Mouse (Mus musculus) cerebellum, adult 2 months (tissue): ENCODE data around the gene Slc38a9. TPM values are rescaled to one million over a fixed set of nuclear protein-coding genes. Genes with fewer than 3 reads are reported as not detected.

Experiments
- DNase-seq, 2 experiments: peaks; one replicate each; pipeline ENCODE4 v3.0.0; 2021
- H3K27ac ChIP-seq: fragments of 200-500 bp; 2 replicates; pipeline ENCODE4 v1.5.1; 2012; ENCODE audit warnings: low read length, control low read depth, inconsistent platforms; ENCODE audit not compliant: insufficient read depth
- H3K27me3 ChIP-seq: fragments of 200-500 bp; 2 replicates; pipeline ENCODE4 v1.6.1; 2012; ENCODE audit warnings: inconsistent platforms, mild to moderate bottlenecking, low read length, moderate library complexity; ENCODE audit not compliant: control insufficient read depth, insufficient read depth
- H3K4me1 ChIP-seq: fragments of 200-500 bp; 2 replicates; pipeline ENCODE4 v1.6.1; 2011; ENCODE audit warnings: low read length; ENCODE audit not compliant: control insufficient read depth, insufficient read depth
- H3K4me3 ChIP-seq: fragments of 200-500 bp; replicated peaks from 2 replicates; pipeline ENCODE3; 2011; ENCODE audit warnings: mild to moderate bottlenecking, low read depth, low read length, control low read depth; ENCODE audit not compliant: insufficient read depth
- CTCF ChIP-seq: fragments of 200-500 bp; IDR thresholded peaks from 2 replicates; pipeline ENCODE4 v1.5.1; 2011; ENCODE audit warnings: low read depth, mild to moderate bottlenecking, control low read depth, low read length, moderate library complexity, borderline replicate concordance; ENCODE audit not compliant: insufficient read depth
- POLR2A ChIP-seq: fragments of 200-500 bp; IDR thresholded peaks from 2 replicates; pipeline ENCODE4 v1.6.1; 2011; ENCODE audit warnings: low read length, control low read depth, borderline replicate concordance; ENCODE audit not compliant: insufficient read depth
- WGBS: fragments of 180-500 bp; shearing (Covaris S2); methylation state at CpG from one replicate; pipeline ENCODE4 v1.1.7; 2018; 5-methylcytosine and 5-hydroxymethylcytosine counted together
- polyA plus RNA-seq: library from polyadenylated mRNA; depleted of rRNA; stranded (reverse); fragments of >200 nt; gene quantifications from 2 replicates; pipeline ENCODE4 v1.2.3, GENCODE M21; 2012

Slc38a9 gene
- polyA plus RNA-seq, 1 experiment: 25.9 TPM

- peak in 1 of 2 experiments; percentile 15 for DNase-seq
- 22% methylated on average over 18 of the region's 18 CpGs for WGBS
- Histone ChIP-seq H3K27me3 (no peaks in the 10 kb centered on the region), H3K27ac (no peak overlapping the region), H3K4me3 (no peak overlapping the region), H3K4me1 (no peaks in the 10 kb centered on the region)
- no peak for TF ChIP-seq CTCF
- no peak for TF ChIP-seq POLR2A
Observed at GRCm38 (mm10) chr13:112751454-112752308, 91.1 kb downstream of the Slc38a9 start.

GRCm38 (mm10) chr13:112752309-112752975, 91.9 kb downstream of the Slc38a9 start:
- WGBS: 74% methylated on average over 11 of the region's 11 CpGs
- Histone ChIP-seq H3K4me3 (no peak overlapping the region), H3K4me1 (no peaks in the 10 kb centered on the region), H3K27ac (no peak overlapping the region), H3K27me3 (no peaks in the 10 kb centered on the region)
- DNase-seq: no peak
- TF ChIP-seq POLR2A (no peak), CTCF (no peak)

- Histone ChIP-seq H3K4me3 (no peak overlapping the region), H3K27me3 (no peaks in the 10 kb centered on the region), H3K27ac (no peak overlapping the region), H3K4me1 (no peaks in the 10 kb centered on the region)
- WGBS: 39% methylated on average over 9 of the region's 9 CpGs
- no peak for DNase-seq
- TF ChIP-seq POLR2A (no peak), CTCF (no peak)
Observed at GRCm38 (mm10) chr13:112753522-112753921, 93.0 kb downstream of the Slc38a9 start.

- no peak for DNase-seq
- no peaks in the 10 kb centered on the region for H3K27me3 ChIP-seq
- H3K27ac ChIP-seq: no peak overlapping the region
- H3K4me3 ChIP-seq: no peak overlapping the region
- WGBS: 30% methylated on average over 4 of the region's 4 CpGs
- no peaks in the 10 kb centered on the region for H3K4me1 ChIP-seq
- no peak for TF ChIP-seq CTCF
- no peak for TF ChIP-seq POLR2A
Observed at GRCm38 (mm10) chr13:112754871-112755270, 94.3 kb downstream of the Slc38a9 start.

GRCm38 (mm10) chr13:112755507-112756010, 95.0 kb downstream of the Slc38a9 start:
- Histone ChIP-seq H3K4me1 (no peaks in the 10 kb centered on the region), H3K27ac (no peak overlapping the region), H3K4me3 (no peak overlapping the region), H3K27me3 (no peaks in the 10 kb centered on the region)
- TF ChIP-seq POLR2A (no peak), CTCF (no peak)
- WGBS: 8% methylated on average over 11 of the region's 11 CpGs
- peak in 1 of 2 experiments; percentile 17 for DNase-seq

GRCm38 (mm10) chr13:112757395-112757794, 96.8 kb downstream of the Slc38a9 start:
- 93% methylated on average over 9 of the region's 9 CpGs for WGBS
- Histone ChIP-seq H3K4me3 (no peak overlapping the region), H3K27me3 (no peaks in the 10 kb centered on the region), H3K4me1 (no peaks in the 10 kb centered on the region), H3K27ac (no peak overlapping the region)
- DNase-seq: no peak
- TF ChIP-seq POLR2A: no peak
- no peak for TF ChIP-seq CTCF

- Histone ChIP-seq H3K4me3 (no peak overlapping the region), H3K27me3 (no peaks in the 10 kb centered on the region), H3K4me1 (no peaks in the 10 kb centered on the region), H3K27ac (no peak overlapping the region)
- no peak for DNase-seq
- 94% methylated on average over 6 of the region's 6 CpGs for WGBS
- no peak for TF ChIP-seq POLR2A
- TF ChIP-seq CTCF: no peak
Observed at GRCm38 (mm10) chr13:112758546-112759090, 98.1 kb downstream of the Slc38a9 start.
